Mouse (Mus musculus) ES-Bruce4 (cell line): ENCODE data around the gene Spata17. TPM values are rescaled to one million over a fixed set of nuclear protein-coding genes. Genes with fewer than 3 reads are reported as not detected.

ENCODE experiments used
- H3K27ac ChIP-seq: 2 replicates; pipeline ENCODE4 v1.5.1; 2012; ENCODE audit warnings: low read length, inconsistent platforms; ENCODE audit not compliant: insufficient read depth
- H3K27me3 ChIP-seq: 2 replicates; pipeline ENCODE4 v1.6.1; 2012; ENCODE audit warnings: mild to moderate bottlenecking, low read length, inconsistent platforms; ENCODE audit not compliant: control insufficient read depth, poor library complexity, insufficient read depth, severe bottlenecking
- H3K36me3 ChIP-seq: 2 replicates; pipeline ENCODE4 v1.6.1; 2012; ENCODE audit warnings: inconsistent platforms, mild to moderate bottlenecking, low read length, moderate library complexity; ENCODE audit not compliant: control insufficient read depth, poor library complexity, insufficient read depth, severe bottlenecking
- H3K4me1 ChIP-seq: one replicate; pipeline ENCODE4 v1.8.1; 2011; ENCODE audit warnings: low read length; ENCODE audit not compliant: control insufficient read depth, insufficient read depth
- H3K4me3 ChIP-seq: 2 replicates; pipeline ENCODE4 v1.5.1; 2011; ENCODE audit warnings: low read depth, mild to moderate bottlenecking, low read length
- H3K9ac ChIP-seq: 2 replicates; pipeline ENCODE4 v1.6.1; 2012; ENCODE audit warnings: low read depth, mild to moderate bottlenecking, inconsistent platforms; ENCODE audit not compliant: poor library complexity, severe bottlenecking
- H3K9me3 ChIP-seq: replicated peaks from 2 replicates; pipeline ENCODE4 v1.6.1; 2012; ENCODE audit warnings: mild to moderate bottlenecking, low read length, inconsistent platforms; ENCODE audit not compliant: control insufficient read depth, poor library complexity, insufficient read depth, severe bottlenecking
- CTCF ChIP-seq: IDR thresholded peaks from one replicate; pipeline ENCODE4 v1.8.1; 2011; ENCODE audit warnings: low read depth, low read length
- EP300 ChIP-seq: IDR thresholded peaks from 2 replicates; pipeline ENCODE4 v1.6.1; 2011; ENCODE audit warnings: low read depth, low read length; ENCODE audit not compliant: insufficient read depth
- POLR2A ChIP-seq: IDR thresholded peaks from one replicate; pipeline ENCODE4 v1.8.1; 2011; ENCODE audit warnings: low read length; ENCODE audit not compliant: insufficient read depth
- polyA plus RNA-seq: library from polyadenylated mRNA; stranded (reverse); fragments of >200 nt; gene quantifications from 2 replicates; pipeline ENCODE4 v1.2.4, GENCODE M21; 2011; ENCODE audit warnings: low read depth; ENCODE audit not compliant: missing spikeins, insufficient read depth, insufficient read length

Spata17 gene
- polyA plus RNA-seq, 1 experiment = not detected

- Histone ChIP-seq H3K9me3 (no peaks in the 10 kb centered on the region), H3K36me3 (no peaks in the 10 kb centered on the region), H3K4me3 (no peak overlapping the region), H3K27me3 (no peaks in the 10 kb centered on the region), H3K4me1 (no peaks in the 10 kb centered on the region), H3K9ac (no peak overlapping the region), H3K27ac (no peak overlapping the region)
- TF ChIP-seq POLR2A (no peak), CTCF (no peak), EP300 (no peak)
Measured at GRCm38 (mm10) chr1:187092546-187092945, 122.7 kb downstream of the Spata17 start.

- no peaks in the 10 kb centered on the region for H3K4me1 ChIP-seq
- TF ChIP-seq CTCF = no peak
- no peaks in the 10 kb centered on the region for H3K36me3 ChIP-seq
- no peaks in the 10 kb centered on the region for H3K9me3 ChIP-seq
- H3K27me3 ChIP-seq = no peaks in the 10 kb centered on the region
- H3K9ac ChIP-seq = no peak overlapping the region
- no peak overlapping the region for H3K27ac ChIP-seq
- no peak overlapping the region for H3K4me3 ChIP-seq
Measured at GRCm38 (mm10) chr1:187088660-187089395, 126.4 kb downstream of the Spata17 start.

GRCm38 (mm10) chr1:187086027-187086426 is 129.2 kb downstream of the Spata17 start:
- no peak overlapping the region for H3K27ac ChIP-seq
- no peak for TF ChIP-seq CTCF
- TF ChIP-seq POLR2A = no peak
- TF ChIP-seq EP300 = no peak
- H3K36me3 ChIP-seq = no peaks in the 10 kb centered on the region
- no peak overlapping the region for H3K4me3 ChIP-seq
- no peak overlapping the region for H3K9ac ChIP-seq
- H3K27me3 ChIP-seq = no peaks in the 10 kb centered on the region
- no peaks in the 10 kb centered on the region for H3K9me3 ChIP-seq
- no peaks in the 10 kb centered on the region for H3K4me1 ChIP-seq

GRCm38 (mm10) chr1:187077352-187077751 is 137.9 kb downstream of the Spata17 start:
- TF ChIP-seq CTCF (no peak), EP300 (no peak), POLR2A (no peak)
- Histone ChIP-seq H3K27ac (no peak overlapping the region), H3K36me3 (no peaks in the 10 kb centered on the region), H3K4me3 (no peak overlapping the region), H3K4me1 (no peaks in the 10 kb centered on the region), H3K9ac (no peak overlapping the region), H3K27me3 (no peaks in the 10 kb centered on the region), H3K9me3 (no peaks in the 10 kb centered on the region)

- no peaks in the 10 kb centered on the region for H3K9me3 ChIP-seq
- H3K27ac ChIP-seq = no peak overlapping the region
- no peak overlapping the region for H3K9ac ChIP-seq
- no peaks in the 10 kb centered on the region for H3K4me1 ChIP-seq
- H3K27me3 ChIP-seq = no peaks in the 10 kb centered on the region
- H3K36me3 ChIP-seq = no peaks in the 10 kb centered on the region
- TF ChIP-seq POLR2A = no peak
- no peak for TF ChIP-seq EP300
- no peak for TF ChIP-seq CTCF
- no peak overlapping the region for H3K4me3 ChIP-seq
Measured at GRCm38 (mm10) chr1:187077043-187077334, 138.3 kb downstream of the Spata17 start.

GRCm38 (mm10) chr1:187076198-187077042 is 138.8 kb downstream of the Spata17 start:
- Histone ChIP-seq H3K4me1 (no peaks in the 10 kb centered on the region), H3K9me3 (no peaks in the 10 kb centered on the region), H3K36me3 (no peaks in the 10 kb centered on the region), H3K27me3 (no peaks in the 10 kb centered on the region), H3K4me3 (no peak overlapping the region), H3K9ac (no peak overlapping the region), H3K27ac (no peak overlapping the region)
- TF ChIP-seq CTCF (no peak), POLR2A (no peak)
